Mouse (Mus musculus): ENCODE measurements around the gene 1810009A15Rik.

Gene 1810009A15Rik

DNA sequence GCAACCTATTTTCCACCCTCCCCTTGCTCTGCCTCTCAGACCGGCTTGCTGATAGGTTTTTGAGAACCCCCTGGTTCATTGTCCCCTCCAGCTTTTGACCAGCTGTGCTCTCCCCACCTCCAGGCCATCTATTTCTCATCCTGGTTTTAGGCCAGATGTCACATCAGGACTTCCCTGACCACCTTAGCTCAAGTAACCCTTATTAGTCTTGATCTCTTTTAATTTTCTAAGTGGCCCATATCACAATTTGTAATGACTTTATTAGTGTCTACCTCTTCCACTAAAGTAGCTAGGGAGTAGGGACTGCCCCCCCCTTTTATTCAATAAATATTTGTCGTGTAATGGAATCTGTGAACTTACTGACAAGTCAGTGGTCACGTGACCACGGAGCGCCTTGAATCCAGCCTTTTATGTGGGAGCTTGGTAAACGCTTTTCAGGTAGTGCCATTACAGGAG lies 32.2 kb downstream of the 1810009A15Rik start:
- DNase-seq (ENCODE audit: low spot score): no peak

DNA sequence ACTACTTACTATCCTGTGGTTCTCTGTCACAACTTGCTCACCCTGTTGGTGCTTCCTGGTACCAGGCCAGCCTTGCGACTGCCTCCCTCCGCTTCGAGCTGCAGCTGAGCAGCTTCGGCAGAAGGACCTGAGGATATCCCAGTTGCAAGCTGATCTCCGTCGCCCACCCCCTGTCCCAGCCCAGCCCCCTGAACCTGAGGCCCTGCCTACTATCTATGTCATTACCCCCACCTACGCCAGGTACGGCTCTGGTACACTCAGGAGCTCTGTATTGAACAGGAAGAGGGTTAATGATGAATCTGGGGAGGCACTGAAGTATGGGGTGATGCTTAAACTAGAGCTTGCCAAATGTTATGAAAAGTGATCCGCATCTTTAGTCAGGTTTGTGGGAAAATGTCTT lies 33.1 kb downstream of the 1810009A15Rik start:
- DNase-seq (ENCODE audit: low spot score): no peak

DNA sequence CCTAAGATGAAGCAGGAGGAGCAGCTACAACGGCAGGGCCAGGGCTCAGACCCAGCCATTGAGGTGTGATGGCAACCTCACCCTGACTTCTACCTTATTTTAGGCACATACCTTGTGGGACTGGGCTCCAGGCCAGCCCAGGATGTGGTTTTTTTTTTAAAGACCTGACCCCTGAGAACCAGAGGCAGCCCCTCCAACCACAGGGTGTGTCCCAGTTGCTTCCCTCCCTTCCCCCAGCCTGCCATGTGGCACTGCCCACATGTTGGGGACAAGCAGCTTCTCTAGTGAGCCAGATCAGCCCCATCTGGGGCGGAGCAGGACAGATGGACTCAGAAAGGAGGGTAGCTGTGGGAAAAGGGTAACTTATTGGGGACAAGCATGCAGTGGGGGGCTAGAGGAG lies 38.1 kb downstream of the 1810009A15Rik start:
- no peak for DNase-seq (ENCODE audit: low spot score)

- DNase-seq (ENCODE audit: low spot score): no peak
Observed at GRCm38 (mm10) chr19:8927891-8928525, 39.4 kb downstream of the 1810009A15Rik start.

DNA sequence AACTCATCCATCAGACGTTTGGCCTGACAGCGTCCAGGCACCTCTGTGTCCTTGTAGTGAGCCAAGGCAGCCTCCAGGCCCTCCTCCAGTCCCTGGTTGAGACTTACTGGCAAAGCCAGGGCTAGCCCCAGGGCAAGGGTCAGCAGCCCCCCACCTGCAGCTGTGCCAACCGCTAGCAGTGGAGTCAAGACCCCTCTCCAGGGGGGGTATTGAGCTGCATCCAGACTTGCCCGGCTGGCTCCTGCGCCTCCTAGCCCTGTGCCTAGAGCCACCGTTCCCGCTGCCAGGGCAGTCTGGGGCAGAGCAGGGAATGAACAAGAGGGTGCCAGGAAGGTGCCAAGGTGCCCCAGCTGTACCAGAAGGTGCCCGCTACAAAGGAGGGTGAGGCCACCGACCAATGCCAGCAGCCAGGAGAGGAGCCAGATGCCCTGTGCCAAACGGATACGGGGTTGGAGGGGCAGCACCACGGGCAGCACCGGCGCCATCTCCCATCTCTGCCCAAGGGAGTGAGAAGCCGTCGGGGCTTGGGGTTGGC lies 40.1 kb downstream of the 1810009A15Rik start:
- no peak for DNase-seq (ENCODE audit: low spot score)

GRCm38 (mm10) chr19:8929224-8930088 lies 40.8 kb downstream of the 1810009A15Rik start, which contains the start of the genes Rom1 and Eml3:
Gene Rom1 (minus strand): TSS chr19:8929356.
Gene Eml3 (plus strand): TSS chr19:8929552.
- DNase-seq (ENCODE audit: low spot score): peak; percentile 81

GRCm38 (mm10) chr19:8930117-8930516 lies 41.5 kb downstream of the 1810009A15Rik start:
- no peak for DNase-seq (ENCODE audit: low spot score)

DNA sequence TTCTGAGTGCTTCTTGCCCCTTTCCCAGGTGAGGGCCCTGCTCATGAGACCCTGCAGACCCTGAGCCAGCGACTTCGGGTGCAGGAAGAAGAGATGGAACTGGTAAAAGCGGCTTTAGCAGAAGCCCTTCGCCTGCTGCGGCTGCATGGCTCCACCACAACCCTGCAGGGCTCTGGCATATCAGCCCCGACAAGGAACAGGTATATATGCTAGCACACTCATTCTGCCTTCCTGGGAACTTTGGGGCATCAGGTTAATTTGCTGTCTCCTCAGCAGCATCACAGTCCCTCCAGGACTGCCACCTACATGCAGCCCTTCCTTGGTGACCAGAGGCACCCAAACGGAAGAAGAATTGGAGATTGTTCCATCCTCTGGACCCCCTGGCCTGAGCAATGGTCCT lies 42.1 kb downstream of the 1810009A15Rik start:
- no peak for DNase-seq (ENCODE audit: low spot score)

- no peak for DNase-seq (ENCODE audit: low spot score)
Observed at GRCm38 (mm10) chr19:8936736-8937135, 48.1 kb downstream of the 1810009A15Rik start.

Measured in spleen, adult 12 weeks (tissue).